Mouse (Mus musculus) myocyte (in vitro differentiated cells): ENCODE measurements around the gene Apba3. TPM values are rescaled to one million over a fixed set of nuclear protein-coding genes. Genes with fewer than 3 reads are reported as not detected.
A peak's percentile ranks its signal among the peaks of the same experiment; 100 is the strongest.

Experiments used
- H3K27me3 ChIP-seq: one replicate; pipeline ENCODE4 v1.6.1; 2011; ENCODE audit not compliant: control insufficient read depth, insufficient read depth, insufficient read length
- H3K36me3 ChIP-seq: one replicate; pipeline ENCODE4 v1.6.1; 2011; ENCODE audit not compliant: control insufficient read depth, insufficient read depth
- H3K4me2 ChIP-seq: one replicate; pipeline ENCODE4 v1.6.1; 2011; ENCODE audit warnings: low read depth, control low read depth
- H3K4me3 ChIP-seq: one replicate; pipeline ENCODE4 v1.5.1; 2011; ENCODE audit warnings: mild to moderate bottlenecking, control low read depth, moderate library complexity
- H3K79me2 ChIP-seq: one replicate; pipeline ENCODE4 v1.6.1; 2011; ENCODE audit not compliant: control insufficient read depth, insufficient read depth
- H3ac ChIP-seq: one replicate; pipeline ENCODE4 v1.6.1; 2011; ENCODE audit not compliant: control insufficient read depth, insufficient read length
- CEBPB ChIP-seq: IDR thresholded peaks from 2 replicates; pipeline ENCODE4 v1.6.1; 2011; ENCODE audit warnings: mild to moderate bottlenecking, moderate library complexity; ENCODE audit not compliant: poor library complexity, insufficient read depth, severe bottlenecking
- E2F4 ChIP-seq: IDR thresholded peaks from one replicate; pipeline ENCODE4 v1.6.1; 2011; ENCODE audit warnings: mild to moderate bottlenecking, control low read depth, moderate library complexity; ENCODE audit not compliant: insufficient read depth
- MAX ChIP-seq: IDR thresholded peaks from one replicate; pipeline ENCODE4 v1.6.1; 2011; ENCODE audit warnings: low read depth, mild to moderate bottlenecking, control low read depth
- MYOD1 ChIP-seq, 3 experiments: IDR thresholded peaks; one replicate each; pipeline ENCODE4 v1.6.1; 2011; ENCODE audit warnings: control low read depth in 2 of 3, low read depth in 2 of 3, mild to moderate bottlenecking in 2 of 3, moderate library complexity in 1 of 3; ENCODE audit not compliant: insufficient read length in 2 of 3, control insufficient read depth in 1 of 3
- MYOG ChIP-seq, 3 experiments: IDR thresholded peaks; one replicate each; pipeline ENCODE4 v1.6.1; 2011; ENCODE audit warnings: control low read depth in 2 of 3, low read depth in 2 of 3, mild to moderate bottlenecking in 2 of 3; ENCODE audit not compliant: insufficient read length in 2 of 3, control insufficient read depth in 1 of 3, insufficient read depth in 1 of 3
- POLR2A ChIP-seq: IDR thresholded peaks from one replicate; pipeline ENCODE4 v1.6.1; 2011; ENCODE audit warnings: low read depth, mild to moderate bottlenecking, control low read depth, moderate library complexity; ENCODE audit not compliant: insufficient read length
- POLR2AphosphoS2 ChIP-seq: IDR thresholded peaks from one replicate; pipeline ENCODE4 v1.6.1; 2011; ENCODE audit warnings: low read depth, control low read depth; ENCODE audit not compliant: insufficient read length
- REST ChIP-seq: IDR thresholded peaks from one replicate; pipeline ENCODE4 v1.6.1; 2011; ENCODE audit warnings: mild to moderate bottlenecking, control low read depth, moderate library complexity; ENCODE audit not compliant: insufficient read depth, insufficient read length
- SRF ChIP-seq: IDR thresholded peaks from one replicate; pipeline ENCODE4 v1.6.1; 2011; ENCODE audit warnings: low read depth; ENCODE audit not compliant: control insufficient read depth, insufficient read length
- TCF12 ChIP-seq: IDR thresholded peaks from one replicate; pipeline ENCODE4 v1.6.1; 2011; ENCODE audit warnings: mild to moderate bottlenecking, control low read depth; ENCODE audit not compliant: poor library complexity, insufficient read depth, severe bottlenecking
- TCF3 ChIP-seq: IDR thresholded peaks from one replicate; pipeline ENCODE4 v1.6.1; 2011; ENCODE audit warnings: low read depth, control low read depth; ENCODE audit not compliant: insufficient read length
- USF1 ChIP-seq: IDR thresholded peaks from one replicate; pipeline ENCODE4 v1.6.1; 2011; ENCODE audit warnings: low read depth, mild to moderate bottlenecking, control low read depth, moderate library complexity
- polyA plus RNA-seq: library from polyadenylated mRNA; unstranded; fragments of >200 nt; fragmentation: generic; extraction: Trizol; gene quantifications from one replicate; pipeline ENCODE4 v1.2.1, GENCODE M21; 2012; ENCODE audit warnings: missing spikeins

The Apba3 gene
- polyA plus RNA-seq, 1 experiment, result 166 TPM

DNA sequence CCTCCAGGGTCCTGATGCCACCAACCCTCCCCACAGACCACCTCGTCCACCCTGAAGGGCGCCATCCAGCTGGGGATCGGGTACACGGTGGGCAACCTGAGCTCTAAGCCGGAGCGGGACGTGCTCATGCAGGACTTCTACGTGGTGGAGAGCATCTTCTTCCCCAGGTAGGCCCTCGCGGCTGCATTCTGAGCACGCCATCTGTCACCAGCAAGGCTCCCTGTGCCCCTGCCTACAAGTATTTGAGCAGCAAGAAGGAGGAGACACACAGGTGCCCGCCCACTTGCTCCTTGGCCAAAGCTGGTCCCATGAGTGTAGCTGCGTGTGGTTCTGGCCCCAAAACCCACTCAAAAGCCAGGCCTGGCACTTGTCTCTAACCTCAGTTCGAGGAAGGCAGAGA, 38.9 kb downstream of the Apba3 start:
- no peak overlapping the region for H3K4me2 ChIP-seq
- no peaks in the 10 kb centered on the region for H3K36me3 ChIP-seq
- H3K79me2 ChIP-seq, result peaks cover 5% of the 10 kb centered on the region
- H3ac ChIP-seq, result no peak overlapping the region
- no peak for TF ChIP-seq MAX
- no peak for TF ChIP-seq CEBPB
- TF ChIP-seq MYOD1 (IDR thresholded peaks at IDR 0.05; ENCODE audit: control insufficient read depth in 1 of 3, insufficient read length in 2 of 3, low read depth in 2 of 3), result no peak
- TF ChIP-seq MYOG (IDR thresholded peaks at IDR 0.05; ENCODE audit: control insufficient read depth in 1 of 3, insufficient read depth in 1 of 3, insufficient read length in 2 of 3, low read depth in 2 of 3), result no peak
- no peak for TF ChIP-seq REST
- no peak for TF ChIP-seq USF1
- no peak for TF ChIP-seq TCF3
- no peak for TF ChIP-seq SRF
- no peak for TF ChIP-seq POLR2A
- no peak for TF ChIP-seq TCF12
- TF ChIP-seq E2F4, result no peak
- no peak for TF ChIP-seq POLR2AphosphoS2
- H3K27me3 ChIP-seq, result no peaks in the 10 kb centered on the region
- no peak overlapping the region for H3K4me3 ChIP-seq

DNA sequence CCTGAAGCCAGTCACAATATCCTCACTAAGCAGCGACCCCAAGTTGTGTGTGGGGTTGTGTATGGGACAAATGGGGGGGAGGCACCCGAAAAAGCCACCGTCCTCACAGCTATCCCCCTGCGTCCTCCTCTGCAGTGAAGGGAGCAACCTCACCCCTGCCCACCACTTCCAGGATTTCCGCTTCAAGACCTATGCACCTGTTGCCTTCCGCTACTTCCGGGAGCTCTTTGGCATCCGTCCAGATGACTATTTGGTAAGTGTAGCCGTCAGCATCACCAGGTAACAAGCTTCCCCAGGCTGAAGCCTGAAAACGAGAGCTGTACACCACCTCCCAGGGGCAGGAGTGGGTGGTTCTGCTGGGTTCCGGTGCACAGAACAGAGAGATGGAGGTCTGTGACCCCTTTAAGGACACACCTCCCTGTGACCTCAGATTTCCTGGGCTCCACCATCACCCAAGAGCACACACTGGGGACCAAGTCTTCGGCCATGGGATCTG, 39.5 kb downstream of the Apba3 start:
- Histone ChIP-seq H3K4me2 (no peak overlapping the region), H3K27me3 (no peaks in the 10 kb centered on the region), H3K36me3 (no peaks in the 10 kb centered on the region), H3ac (no peak overlapping the region), H3K4me3 (no peak overlapping the region), H3K79me2 (peaks cover 5% of the 10 kb centered on the region)
- no peak for TF ChIP-seq MAX

DNA sequence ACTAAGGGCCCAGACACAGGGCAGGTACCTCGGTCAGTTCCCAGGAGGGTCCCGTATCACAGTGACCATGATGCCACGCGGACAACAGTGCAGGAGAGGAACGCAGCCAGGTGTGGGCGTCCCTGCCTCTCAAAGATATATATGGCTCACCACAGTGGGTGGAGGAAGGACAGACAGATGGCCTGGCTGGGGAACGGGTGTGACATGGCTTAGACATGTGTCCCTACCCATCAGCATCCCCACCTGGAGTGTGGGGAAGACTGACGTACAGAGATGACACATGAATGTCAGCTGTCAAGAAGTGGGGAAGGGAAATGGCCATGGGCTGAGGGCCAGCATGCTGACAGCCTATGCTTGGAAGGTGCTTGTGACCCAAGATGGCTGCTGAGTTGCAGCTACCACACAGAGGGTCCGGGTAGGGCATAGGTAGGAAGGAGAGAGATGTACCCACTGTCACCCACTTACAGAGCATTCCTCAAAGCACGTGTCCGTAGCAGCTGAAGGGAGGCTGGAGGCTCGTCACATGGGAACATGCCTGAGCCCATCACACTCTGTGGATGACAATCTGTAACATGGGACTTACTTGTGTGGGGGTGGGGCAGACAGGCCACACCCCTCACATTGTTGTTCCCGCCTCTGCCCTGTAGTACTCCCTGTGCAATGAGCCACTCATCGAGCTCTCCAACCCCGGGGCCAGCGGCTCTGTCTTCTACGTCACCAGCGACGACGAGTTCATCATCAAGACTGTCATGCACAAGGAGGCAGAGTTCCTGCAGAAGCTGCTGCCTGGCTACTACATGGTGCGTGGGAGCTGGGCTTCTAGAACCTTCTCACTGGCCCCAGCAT, 40.3 kb downstream of the Apba3 start:
- TF ChIP-seq USF1, result no peak
- TF ChIP-seq REST, result no peak
- peak in 1 of 3 experiments; percentile 70 for TF ChIP-seq MYOD1 (IDR thresholded peaks at IDR 0.05; ENCODE audit: control insufficient read depth in 1 of 3, insufficient read length in 2 of 3, low read depth in 2 of 3)
- TF ChIP-seq MAX, result no peak
- peak in 1 of 3 experiments; percentile 17 for TF ChIP-seq MYOG (IDR thresholded peaks at IDR 0.05; ENCODE audit: control insufficient read depth in 1 of 3, insufficient read depth in 1 of 3, insufficient read length in 2 of 3, low read depth in 2 of 3)
- Histone ChIP-seq H3K79me2 (peaks cover 5% of the 10 kb centered on the region), H3ac (no peak overlapping the region), H3K4me3 (no peak overlapping the region), H3K27me3 (no peaks in the 10 kb centered on the region), H3K36me3 (no peaks in the 10 kb centered on the region), H3K4me2 (no peak overlapping the region)

DNA sequence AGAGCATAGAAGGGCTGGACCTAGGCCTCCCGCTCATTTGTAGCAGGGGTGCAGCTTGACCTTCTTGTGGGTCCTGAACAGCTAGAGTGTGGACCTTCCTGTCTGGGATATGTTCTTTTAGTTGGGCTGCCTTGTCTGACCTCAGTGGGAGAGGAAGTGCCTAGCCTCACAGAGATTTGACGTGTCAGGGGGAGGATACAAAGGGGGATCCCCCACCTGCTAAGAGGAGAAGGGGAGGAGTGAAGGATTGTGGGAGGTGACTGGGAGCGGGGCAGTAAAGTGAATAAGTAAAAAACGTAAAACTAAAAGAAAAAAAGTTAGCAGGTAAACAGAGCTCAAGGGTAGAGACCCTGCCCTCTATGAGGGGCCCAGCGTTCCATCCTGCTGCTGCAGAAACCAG, 42.8 kb downstream of the Apba3 start:
- Histone ChIP-seq H3K4me3 (no peak overlapping the region), H3K27me3 (no peaks in the 10 kb centered on the region), H3ac (no peak overlapping the region), H3K4me2 (no peak overlapping the region), H3K36me3 (no peaks in the 10 kb centered on the region), H3K79me2 (no peaks in the 10 kb centered on the region)
- TF ChIP-seq MAX (no peak), MYOD1 (IDR thresholded peaks at IDR 0.05; ENCODE audit: control insufficient read depth in 1 of 3, insufficient read length in 2 of 3, low read depth in 2 of 3) (no peak), TCF12 (no peak), REST (no peak), TCF3 (no peak)

DNA sequence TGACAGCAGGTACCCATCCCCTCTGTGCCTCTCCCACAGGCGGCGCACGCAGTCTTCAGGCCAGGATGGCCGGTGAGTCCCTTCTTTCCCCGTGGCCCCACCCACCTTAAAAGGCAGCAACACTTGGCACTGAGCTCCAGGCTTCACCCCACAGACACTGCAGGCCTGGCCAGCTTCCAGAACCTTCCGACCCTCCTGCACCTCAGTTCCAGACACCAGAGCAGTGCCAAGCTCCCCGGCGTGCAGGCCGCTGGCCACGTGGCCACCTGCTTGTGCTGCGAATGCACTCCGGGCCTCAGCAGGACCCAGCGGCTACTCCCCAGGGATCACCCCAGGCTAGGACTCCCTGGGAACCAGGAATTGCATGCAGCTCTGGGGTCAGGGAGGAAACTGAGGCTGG, 46.8 kb downstream of the Apba3 start:
- Histone ChIP-seq H3K79me2 (no peaks in the 10 kb centered on the region), H3ac (no peak overlapping the region), H3K36me3 (no peaks in the 10 kb centered on the region), H3K4me2 (no peak overlapping the region), H3K4me3 (no peak overlapping the region), H3K27me3 (no peaks in the 10 kb centered on the region)
- TF ChIP-seq SRF (no peak), TCF12 (no peak), CEBPB (no peak), POLR2A (no peak), MAX (no peak), REST (no peak), TCF3 (no peak), POLR2AphosphoS2 (no peak), USF1 (no peak)
